Mouse (Mus musculus): ENCODE data around the gene Bloc1s1. TPM values are rescaled to one million over a fixed set of nuclear protein-coding genes. Genes with fewer than 3 reads are reported as not detected.
A peak's percentile ranks its signal among the peaks of the same experiment; 100 is the strongest.

Bloc1s1 gene
- polyA plus RNA-seq, 1 experiment from 2014 or later, result 161 TPM

DNA sequence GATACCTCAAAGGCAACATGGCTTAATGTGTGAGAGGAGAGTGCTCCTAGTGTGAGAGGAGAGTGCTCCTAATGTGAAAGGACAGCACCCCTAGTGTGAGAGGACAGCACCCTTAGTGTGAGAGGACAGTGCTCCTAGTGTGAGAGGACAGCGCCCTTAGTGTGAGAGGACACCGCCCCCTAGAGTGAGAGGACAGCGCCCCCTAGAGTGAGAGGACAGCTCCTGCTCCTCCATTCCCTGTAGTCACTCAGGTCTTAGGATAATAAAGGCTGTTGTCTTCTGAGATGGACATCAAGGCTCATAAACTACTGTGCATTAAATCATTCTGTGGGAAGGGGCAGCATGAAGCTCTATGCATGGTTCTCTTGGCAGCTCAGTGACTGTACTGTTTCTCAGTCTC lies 21.8 kb upstream of the Bloc1s1 start:
- WGBS, result 31% methylated on average over 3 of the region's 3 CpGs
- Histone ChIP-seq H3K4me2 (no peak overlapping the region), H3K36me3 (no peaks in the 10 kb centered on the region), H3K27me3 (replicated peaks) (peaks cover 12% of the 10 kb centered on the region), H3K4me1 (replicated peaks) (no peaks in the 10 kb centered on the region; the same call in 1 of the 2 replicates), H3K4me3 (no peak overlapping the region), H3K9me3 (replicated peaks) (no peaks in the 10 kb centered on the region; the same call in 1 of the 2 replicates), H3K9ac (no peak overlapping the region), H3K27ac (ENCODE audit: poor library complexity, severe bottlenecking) (no peak overlapping the region)
- no peak for ATAC-seq (ENCODE audit: insufficient number of reproducible peaks, low FRiP score)

DNA sequence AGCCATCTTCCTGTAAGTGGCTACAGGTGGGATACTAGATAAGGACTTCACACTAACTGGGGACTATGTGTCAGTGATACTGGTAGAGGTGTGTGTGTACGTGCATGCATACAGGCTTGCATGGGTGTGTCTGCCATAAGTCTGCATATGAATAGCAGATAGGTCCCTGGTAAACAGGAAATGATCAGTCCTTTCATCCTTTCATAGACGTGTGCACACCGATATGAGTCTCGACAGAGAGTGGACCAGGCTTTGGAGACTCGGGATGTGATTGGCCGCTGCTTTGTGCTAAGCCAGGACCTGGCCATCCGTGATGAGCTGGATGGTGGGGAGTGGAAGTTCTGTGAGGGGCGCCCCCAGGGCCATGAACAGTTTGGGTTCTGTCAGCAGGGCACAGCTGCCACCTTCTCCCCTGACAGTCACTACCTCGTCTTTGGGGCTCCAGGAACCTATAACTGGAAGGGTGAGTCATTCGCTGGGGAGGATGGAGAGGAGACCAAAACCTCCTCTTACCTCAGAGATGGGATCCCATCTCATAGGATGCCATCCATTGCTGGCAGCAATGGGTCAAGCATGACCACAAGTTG lies 16.7 kb upstream of the Bloc1s1 start:
- H3K4me2 ChIP-seq, result no peak overlapping the region
- no peaks in the 10 kb centered on the region for H3K4me1 ChIP-seq (replicated peaks)
- WGBS, result 74% methylated on average over 10 of the region's 10 CpGs
- H3K36me3 ChIP-seq, result no peaks in the 10 kb centered on the region
- H3K9me3 ChIP-seq (replicated peaks), result no peaks in the 10 kb centered on the region
- ATAC-seq (ENCODE audit: insufficient number of reproducible peaks, low FRiP score), result no peak
- peaks cover 14% of the 10 kb centered on the region for H3K27me3 ChIP-seq (replicated peaks)
- H3K4me3 ChIP-seq, result no peak overlapping the region
- H3K27ac ChIP-seq (ENCODE audit: poor library complexity, severe bottlenecking), result no peak overlapping the region
- no peak overlapping the region for H3K9ac ChIP-seq

DNA sequence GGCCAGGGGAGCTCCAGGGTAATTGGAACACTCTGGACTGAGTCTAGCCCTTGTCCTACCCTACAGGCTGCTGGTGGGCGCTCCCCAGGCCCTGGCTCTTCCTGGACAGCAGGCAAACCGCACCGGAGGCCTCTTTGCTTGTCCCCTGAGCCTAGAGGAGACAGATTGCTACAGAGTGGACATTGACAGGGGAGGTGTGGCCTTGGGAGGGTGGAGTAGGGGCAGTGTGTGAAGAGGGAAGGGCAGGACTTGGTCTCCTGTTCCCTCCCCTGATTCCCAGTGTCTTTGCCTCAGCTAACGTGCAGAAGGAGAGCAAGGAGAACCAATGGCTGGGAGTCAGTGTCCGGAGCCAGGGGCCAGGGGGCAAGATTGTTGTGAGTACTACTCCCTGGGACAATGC lies 15.1 kb upstream of the Bloc1s1 start:
- H3K4me1 ChIP-seq (replicated peaks), result peaks cover 9% of the 10 kb centered on the region
- no peak for ATAC-seq (ENCODE audit: insufficient number of reproducible peaks, low FRiP score)
- no peaks in the 10 kb centered on the region for H3K36me3 ChIP-seq
- H3K27ac ChIP-seq (ENCODE audit: poor library complexity, severe bottlenecking), result no peak overlapping the region
- WGBS, result 53% methylated on average over 5 of the region's 5 CpGs
- H3K27me3 ChIP-seq (replicated peaks), result peaks cover 30% of the 10 kb centered on the region
- H3K9ac ChIP-seq, result no peak overlapping the region
- H3K4me3 ChIP-seq, result no peak overlapping the region
- no peaks in the 10 kb centered on the region for H3K9me3 ChIP-seq (replicated peaks)
- no peak overlapping the region for H3K4me2 ChIP-seq

DNA sequence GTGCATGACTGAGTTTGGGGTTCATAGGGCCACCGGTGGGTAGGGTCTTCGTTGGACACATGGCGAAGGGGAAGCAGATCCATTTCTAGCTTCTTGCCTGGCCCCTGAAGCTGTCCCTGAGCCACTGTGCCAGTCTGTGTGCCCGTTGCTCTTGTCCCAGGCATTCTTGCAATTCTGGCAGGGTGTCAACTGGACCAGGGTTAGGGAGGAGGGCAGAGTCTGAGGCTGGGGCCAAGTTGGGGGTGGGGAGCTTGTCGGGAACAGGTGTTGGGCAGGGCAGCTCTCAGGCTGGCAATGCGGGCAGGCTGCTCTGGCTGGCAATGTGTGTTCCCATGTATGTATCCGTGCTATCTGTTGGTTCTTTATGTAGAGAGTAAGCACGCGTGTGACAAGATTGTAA lies 14.6 kb upstream of the Bloc1s1 start:
- no peak overlapping the region for H3K4me2 ChIP-seq
- peaks cover 12% of the 10 kb centered on the region for H3K4me1 ChIP-seq (replicated peaks)
- 77% methylated on average over 9 of the region's 9 CpGs for WGBS
- peaks cover 32% of the 10 kb centered on the region for H3K27me3 ChIP-seq (replicated peaks)
- H3K9ac ChIP-seq, result no peak overlapping the region
- H3K4me3 ChIP-seq, result no peak overlapping the region
- ATAC-seq (ENCODE audit: insufficient number of reproducible peaks, low FRiP score), result no peak
- no peak overlapping the region for H3K27ac ChIP-seq (ENCODE audit: poor library complexity, severe bottlenecking)
- H3K9me3 ChIP-seq (replicated peaks), result no peaks in the 10 kb centered on the region
- no peaks in the 10 kb centered on the region for H3K36me3 ChIP-seq

DNA sequence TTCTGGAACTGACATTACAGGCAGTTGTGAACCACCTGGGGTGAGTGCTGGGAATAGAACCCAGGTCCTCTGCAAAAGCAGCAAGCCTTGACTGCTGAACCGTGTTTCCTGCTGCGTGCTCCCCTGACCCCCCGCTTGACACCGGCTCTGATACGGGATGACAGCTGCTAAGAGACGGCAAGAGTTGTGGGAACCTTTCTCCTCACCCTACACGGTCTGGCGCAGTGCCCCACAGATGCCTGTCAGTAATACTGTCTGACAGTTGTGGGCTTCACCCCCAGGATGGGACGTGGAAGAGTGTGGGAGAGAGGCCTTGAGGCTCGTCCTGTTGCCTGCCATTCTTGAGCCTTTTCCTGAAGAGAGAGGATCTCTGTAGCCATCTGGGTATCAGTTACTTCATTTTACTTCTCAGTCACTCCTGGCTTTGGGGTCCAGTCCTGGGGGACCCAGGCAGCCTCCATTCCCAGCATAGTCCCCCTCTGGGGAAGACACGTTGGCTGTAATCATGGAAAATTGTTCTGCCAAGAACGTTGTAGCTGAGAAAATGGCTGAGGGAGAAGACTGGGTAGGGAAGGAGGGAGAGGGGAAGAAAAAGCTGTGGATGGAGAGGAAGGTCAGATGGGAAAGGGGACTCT lies 14.0 kb upstream of the Bloc1s1 start:
- peaks cover 36% of the 10 kb centered on the region for H3K27me3 ChIP-seq (replicated peaks)
- H3K9me3 ChIP-seq (replicated peaks), result no peaks in the 10 kb centered on the region
- no peak overlapping the region for H3K4me3 ChIP-seq
- H3K4me2 ChIP-seq, result no peak overlapping the region
- peaks cover 17% of the 10 kb centered on the region for H3K4me1 ChIP-seq (replicated peaks)
- no peaks in the 10 kb centered on the region for H3K36me3 ChIP-seq
- H3K9ac ChIP-seq, result no peak overlapping the region
- H3K27ac ChIP-seq (ENCODE audit: poor library complexity, severe bottlenecking), result no peak overlapping the region
- WGBS, result 58% methylated on average over 12 of the region's 12 CpGs
- ATAC-seq (ENCODE audit: insufficient number of reproducible peaks, low FRiP score), result no peak

DNA sequence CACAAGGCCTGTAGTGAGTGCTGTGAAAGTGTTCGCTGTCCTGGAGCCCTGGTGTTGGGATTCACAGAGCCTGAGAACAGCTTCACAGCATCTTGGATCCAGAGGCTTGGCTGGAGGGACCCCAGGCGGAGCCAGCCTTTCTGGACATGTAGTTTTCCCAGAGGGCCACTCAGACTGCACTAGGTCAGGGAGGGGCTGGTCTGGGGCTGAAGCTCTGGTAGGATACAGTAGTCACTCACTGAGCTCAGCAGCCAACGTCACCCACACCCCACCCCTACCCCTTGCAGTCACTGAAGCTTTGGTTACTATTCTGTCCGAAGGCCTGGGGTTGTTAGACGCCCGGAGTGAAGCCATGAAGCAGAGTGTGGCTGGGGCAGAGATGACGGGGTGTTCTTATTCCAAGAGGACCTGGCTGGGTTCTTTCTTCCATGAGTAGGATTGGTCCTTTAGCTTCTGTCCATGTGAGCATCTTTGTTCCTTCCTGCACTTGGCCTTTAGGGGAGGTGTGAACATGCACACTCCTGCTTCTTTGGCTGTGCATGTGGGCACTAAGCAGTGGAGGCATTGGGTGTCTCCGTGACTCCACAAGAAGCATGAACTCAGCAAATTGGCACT lies 12.1 kb upstream of the Bloc1s1 start:
- no peaks in the 10 kb centered on the region for H3K36me3 ChIP-seq
- no peak overlapping the region for H3K4me2 ChIP-seq
- H3K4me1 ChIP-seq (replicated peaks), result peaks cover 23% of the 10 kb centered on the region
- H3K9me3 ChIP-seq (replicated peaks), result no peaks in the 10 kb centered on the region
- no peak overlapping the region for H3K4me3 ChIP-seq
- H3K27me3 ChIP-seq (replicated peaks), result peaks cover 38% of the 10 kb centered on the region
- H3K9ac ChIP-seq, result no peak overlapping the region
- H3K27ac ChIP-seq (ENCODE audit: poor library complexity, severe bottlenecking), result no peak overlapping the region
- ATAC-seq (ENCODE audit: insufficient number of reproducible peaks, low FRiP score), result no peak
- 74% methylated on average over 8 of the region's 8 CpGs for WGBS

DNA sequence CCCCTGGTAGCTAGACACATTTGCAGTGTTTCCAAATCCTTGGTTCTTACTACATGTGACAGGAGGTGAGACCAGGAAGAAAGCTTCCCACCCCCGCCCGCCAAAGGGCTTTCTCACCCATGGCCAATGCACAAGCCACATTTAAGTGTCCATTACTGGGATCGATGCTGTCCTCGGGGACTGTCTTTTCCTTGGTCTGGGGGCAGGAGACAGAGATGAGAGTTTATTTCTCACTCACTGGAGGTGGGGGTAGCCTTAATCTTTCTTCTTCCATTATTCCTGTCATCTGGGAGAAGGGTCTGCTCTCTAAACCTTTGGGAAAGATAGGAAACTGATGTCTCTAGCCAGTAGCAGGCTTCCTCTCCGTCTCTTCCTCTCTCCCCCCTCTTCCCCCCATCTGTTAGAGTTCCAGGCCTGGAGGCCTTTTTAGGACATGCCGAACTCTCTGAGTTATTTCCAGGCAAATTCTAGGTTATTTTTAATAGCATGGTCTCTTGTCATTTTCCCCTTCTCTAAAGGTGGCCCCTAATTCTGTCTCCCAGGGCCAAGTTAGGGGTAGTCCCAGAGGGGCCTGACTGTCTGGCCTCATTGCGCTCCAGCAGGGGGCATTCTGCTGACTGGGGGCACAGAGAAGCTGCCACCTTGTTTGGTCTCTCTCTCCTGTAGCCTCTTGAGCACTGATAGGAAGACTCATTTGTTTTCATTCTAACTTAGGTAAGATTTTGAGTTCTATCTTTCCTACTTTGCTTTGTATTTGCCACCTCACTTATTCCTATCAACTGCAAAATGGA lies 11.4 kb upstream of the Bloc1s1 start:
- no peak overlapping the region for H3K27ac ChIP-seq (ENCODE audit: poor library complexity, severe bottlenecking)
- H3K4me3 ChIP-seq, result no peak overlapping the region
- H3K4me2 ChIP-seq, result peak overlapping the region; percentile 89; the same call in 1 of the 2 replicates
- ATAC-seq (ENCODE audit: insufficient number of reproducible peaks, low FRiP score), result no peak
- H3K27me3 ChIP-seq (replicated peaks), result peaks cover 44% of the 10 kb centered on the region
- WGBS, result 50% methylated on average over 7 of the region's 7 CpGs
- no peaks in the 10 kb centered on the region for H3K9me3 ChIP-seq (replicated peaks)
- H3K4me1 ChIP-seq (replicated peaks), result peaks cover 23% of the 10 kb centered on the region
- H3K9ac ChIP-seq, result no peak overlapping the region
- H3K36me3 ChIP-seq, result no peaks in the 10 kb centered on the region

DNA sequence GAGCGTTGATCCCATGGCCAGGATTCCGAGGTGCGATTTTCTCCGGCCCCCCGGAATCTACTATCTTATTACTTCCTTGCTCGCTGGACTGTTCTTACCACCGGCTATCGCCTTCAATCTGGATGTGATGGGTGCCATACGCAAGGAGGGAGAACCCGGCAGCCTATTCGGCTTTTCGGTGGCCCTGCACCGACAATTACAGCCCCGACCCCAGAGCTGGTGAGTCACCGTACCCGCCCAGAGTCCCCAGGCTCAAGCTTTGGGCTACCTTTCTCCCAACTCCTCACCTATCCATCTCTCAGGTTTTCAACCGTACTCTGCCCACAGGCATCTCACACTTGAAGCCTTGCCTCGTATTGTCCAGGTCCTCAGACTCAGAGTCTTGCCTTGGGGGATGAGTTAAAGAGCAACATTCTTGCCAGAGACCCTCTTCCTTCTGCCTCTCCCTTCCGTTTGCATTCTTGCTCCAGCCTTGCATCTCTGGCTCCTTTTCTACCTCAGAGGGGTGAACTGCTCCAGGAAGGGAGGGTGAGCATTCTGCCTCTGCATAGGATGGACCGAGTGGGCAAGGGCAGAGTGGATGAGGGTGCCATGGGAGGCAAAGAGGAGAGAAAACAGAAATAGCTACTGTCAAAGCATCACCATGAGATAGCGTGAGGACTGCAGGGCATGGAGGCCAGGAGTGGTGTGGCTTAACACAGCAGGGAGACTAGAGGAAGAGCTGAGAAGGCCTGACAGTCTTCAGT lies 10.3 kb upstream of the Bloc1s1 start:
- Histone ChIP-seq H3K9me3 (replicated peaks) (no peaks in the 10 kb centered on the region), H3K4me1 (replicated peaks) (peaks cover 23% of the 10 kb centered on the region), H3K4me3 (peak overlapping the region; percentile 49), H3K4me2 (peak overlapping the region; percentile 89), H3K9ac (peak overlapping the region; percentile 42), H3K27ac (ENCODE audit: poor library complexity, severe bottlenecking) (no peak overlapping the region), H3K36me3 (no peaks in the 10 kb centered on the region), H3K27me3 (replicated peaks) (peaks cover 44% of the 10 kb centered on the region)
- ATAC-seq (ENCODE audit: insufficient number of reproducible peaks, low FRiP score), result no peak
- WGBS, result 4% methylated on average over 21 of the region's 21 CpGs

DNA sequence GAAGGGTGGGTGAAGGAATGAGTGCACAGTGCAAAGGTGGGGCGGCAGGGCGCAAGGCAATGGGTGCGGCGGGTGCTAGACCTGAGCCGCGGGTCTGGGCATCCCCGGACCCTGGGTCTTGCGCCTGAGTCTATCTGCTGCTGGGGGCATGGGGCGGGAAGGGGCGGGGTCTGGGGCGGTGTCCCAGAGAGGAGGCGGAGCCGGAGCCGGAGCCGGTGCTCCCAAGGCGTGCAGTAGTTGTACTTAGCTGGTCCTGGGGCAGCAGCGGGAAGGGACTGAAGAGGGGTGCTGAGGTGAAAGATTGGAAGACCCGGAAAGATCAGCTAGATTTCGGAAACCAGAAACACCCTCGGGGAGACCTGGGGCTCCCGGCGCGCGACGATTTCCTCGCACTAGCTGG lies 9.7 kb upstream of the Bloc1s1 start, which contains the start of gene Itga7:
Gene Itga7 (plus strand): TSS at position 245 of the 400 bp plus-strand sequence.
- Histone ChIP-seq H3K9me3 (replicated peaks) (no peaks in the 10 kb centered on the region), H3K4me1 (replicated peaks) (peaks cover 24% of the 10 kb centered on the region), H3K4me2 (peak within 1 kb of the TSS; percentile 89), H3K4me3 (peak within 1 kb of the TSS; percentile 49), H3K9ac (peak within 1 kb of the TSS; percentile 42), H3K27me3 (replicated peaks) (peaks cover 44% of the 10 kb centered on the region), H3K27ac (ENCODE audit: poor library complexity, severe bottlenecking) (no peak within 1 kb of the TSS), H3K36me3 (no peaks in the 10 kb centered on the region)
- ATAC-seq (ENCODE audit: insufficient number of reproducible peaks, low FRiP score), result peak; percentile 54; the same call in 1 of the 2 replicates
- under 1% methylated on average over 26 of the region's 26 CpGs for WGBS

DNA sequence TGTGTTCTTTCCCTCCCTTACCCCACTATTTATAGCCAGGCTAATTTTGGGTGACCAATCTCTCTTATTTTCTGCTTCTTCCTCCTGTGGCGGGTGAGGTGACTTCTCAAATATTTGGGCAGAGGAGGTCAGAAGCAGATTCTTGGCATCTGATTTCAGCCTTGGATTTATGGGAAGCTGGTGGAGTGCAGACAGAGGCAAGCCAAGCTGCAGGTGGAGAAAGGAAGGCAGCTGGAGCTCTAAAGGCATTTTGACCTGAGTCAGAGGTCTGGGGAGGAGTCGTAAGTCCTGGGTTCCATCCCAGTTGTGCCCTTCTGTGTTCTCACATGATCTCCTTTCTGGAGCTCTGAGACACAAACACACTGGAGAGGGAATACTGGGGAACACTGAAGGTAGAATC lies 7.6 kb upstream of the Bloc1s1 start:
- WGBS, result 58% methylated on average over 2 of the region's 2 CpGs
- peaks cover 31% of the 10 kb centered on the region for H3K4me1 ChIP-seq (replicated peaks)
- H3K27ac ChIP-seq (ENCODE audit: poor library complexity, severe bottlenecking), result no peak overlapping the region
- H3K36me3 ChIP-seq, result no peaks in the 10 kb centered on the region
- H3K9ac ChIP-seq, result no peak overlapping the region
- no peak overlapping the region for H3K4me3 ChIP-seq
- H3K9me3 ChIP-seq (replicated peaks), result no peaks in the 10 kb centered on the region
- no peak for ATAC-seq (ENCODE audit: insufficient number of reproducible peaks, low FRiP score)
- no peak overlapping the region for H3K4me2 ChIP-seq
- H3K27me3 ChIP-seq (replicated peaks), result peaks cover 46% of the 10 kb centered on the region
